Mouse (Mus musculus): ENCODE measurements around the gene Ankrd33.

- TF ChIP-seq CTCF (IDR thresholded peaks at IDR 0.05; ENCODE audit: low read depth, low read length): no peak
- TF ChIP-seq POLR2A (IDR thresholded peaks at IDR 0.05; ENCODE audit: borderline replicate concordance, low read depth, low read length): no peak
Measured at GRCm38 (mm10) chr15:101144779-101145178, 29.2 kb downstream of the Ankrd33 start.
